Mouse (Mus musculus): ENCODE measurements around the gene Mus81.

DNA sequence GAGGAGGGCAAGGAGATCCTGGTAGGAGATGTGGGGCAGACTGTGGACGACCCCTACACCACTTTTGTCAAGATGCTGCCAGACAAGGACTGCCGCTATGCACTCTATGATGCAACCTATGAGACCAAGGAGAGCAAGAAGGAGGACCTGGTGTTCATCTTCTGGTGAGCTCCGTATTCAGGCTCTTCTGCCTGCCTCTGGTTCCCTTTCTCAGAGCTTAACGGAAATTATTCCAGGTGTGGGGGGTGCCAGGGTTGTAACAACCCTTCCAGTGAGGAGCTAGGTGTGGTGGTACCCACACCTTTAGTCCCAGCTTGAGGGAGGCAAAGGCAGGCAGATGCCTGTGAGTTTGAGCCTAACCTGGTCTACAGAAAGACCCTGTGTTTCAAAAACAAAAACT is 4.4 kb upstream of the Mus81 start:
- TF ChIP-seq POLR2A (IDR thresholded peaks at IDR 0.05; ENCODE audit: control insufficient read depth, extremely low read depth, insufficient read depth, low read length, poor library complexity) (no peak), CTCF (IDR thresholded peaks at IDR 0.05; ENCODE audit: borderline replicate concordance, control insufficient read depth, extremely low read depth, insufficient read depth, low read length, poor library complexity) (no peak)
